Mouse (Mus musculus) bone marrow, adult 2 months (tissue): ENCODE data around the gene Ush2a. TPM values are rescaled to one million over a fixed set of nuclear protein-coding genes. Genes with fewer than 3 reads are reported as not detected.

Experiments
- H3K27ac ChIP-seq: fragments of 200-500 bp; 2 replicates; pipeline ENCODE4 v1.5.1; 2012; ENCODE audit warnings: low read depth, mild to moderate bottlenecking, control low read depth, inconsistent platforms, low read length; ENCODE audit not compliant: control insufficient read depth, poor library complexity, insufficient read depth
- H3K4me1 ChIP-seq: fragments of 200-500 bp; 2 replicates; pipeline ENCODE4 v1.6.1; 2011; ENCODE audit warnings: low read length; ENCODE audit not compliant: control insufficient read depth, insufficient read depth
- H3K4me3 ChIP-seq: fragments of 200-500 bp; replicated peaks from 2 replicates; pipeline ENCODE3; 2011; ENCODE audit warnings: mild to moderate bottlenecking, low read depth, low read length, control low read depth; ENCODE audit not compliant: control insufficient read depth
- CTCF ChIP-seq: fragments of 200-500 bp; IDR thresholded peaks from 2 replicates; pipeline ENCODE4 v1.5.1; 2011; ENCODE audit warnings: low read length, control low read depth; ENCODE audit not compliant: control insufficient read depth, insufficient read depth
- POLR2A ChIP-seq: fragments of 200-500 bp; IDR thresholded peaks from 2 replicates; pipeline ENCODE4 v1.6.1; 2011; ENCODE audit warnings: low read depth, mild to moderate bottlenecking, control low read depth, low read length, borderline replicate concordance; ENCODE audit not compliant: control insufficient read depth
- WGBS: fragments of 180-500 bp; shearing (Covaris S2); methylation state at CpG from one replicate; pipeline ENCODE4 v1.1.7; 2018; 5-methylcytosine and 5-hydroxymethylcytosine counted together
- polyA plus RNA-seq: library from polyadenylated mRNA; stranded (reverse); fragments of >200 nt; gene quantifications from 2 replicates; pipeline ENCODE4 v1.2.4, GENCODE M21; 2011; ENCODE audit warnings: low replicate concordance; ENCODE audit not compliant: missing spikeins, insufficient read depth, insufficient read length

The Ush2a gene
- polyA plus RNA-seq, 1 experiment, result not detected

GRCm38 (mm10) chr1:188260259-188261107 lies 1.3 kb upstream of the Ush2a start:
- 80% methylated on average over 6 of the region's 6 CpGs for WGBS
- TF ChIP-seq POLR2A (no peak), CTCF (no peak)
- Histone ChIP-seq H3K27ac (no peak overlapping the region), H3K4me1 (no peaks in the 10 kb centered on the region), H3K4me3 (no peak overlapping the region)

DNA sequence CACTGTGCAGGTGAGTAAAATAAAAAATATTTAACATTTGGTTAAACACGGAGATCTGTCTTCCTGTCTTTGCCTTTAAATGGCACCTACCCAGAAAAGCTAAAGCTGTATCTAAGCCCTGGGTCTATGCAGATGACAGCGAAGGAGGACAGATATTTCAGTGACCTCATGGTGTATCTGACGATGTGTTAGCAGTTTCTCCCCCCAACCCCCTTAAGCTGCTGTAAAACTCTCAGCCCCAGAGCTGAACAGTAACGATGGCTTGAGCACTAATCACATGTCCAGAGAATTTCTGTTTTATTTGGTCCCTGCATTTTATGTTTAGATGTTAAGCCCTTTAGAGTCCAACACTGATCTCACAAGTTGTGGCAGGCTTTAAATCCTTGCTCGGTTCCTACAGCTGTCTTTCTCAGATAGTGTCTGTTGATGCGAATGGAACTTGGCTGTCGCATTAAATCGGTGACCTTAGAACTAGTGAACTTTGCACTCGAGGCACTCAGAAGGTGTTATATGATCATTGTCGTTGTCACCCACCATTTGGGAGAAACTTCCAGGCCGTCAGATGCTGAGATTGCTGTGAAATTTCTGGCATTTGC lies 5.4 kb downstream of the Ush2a start:
- TF ChIP-seq POLR2A (no peak), CTCF (no peak)
- 76% methylated on average over 11 of the region's 11 CpGs for WGBS
- no peaks in the 10 kb centered on the region for H3K4me1 ChIP-seq
- no peak overlapping the region for H3K4me3 ChIP-seq
- H3K27ac ChIP-seq, result no peak overlapping the region

- Histone ChIP-seq H3K27ac (no peak overlapping the region), H3K4me3 (no peak overlapping the region), H3K4me1 (no peaks in the 10 kb centered on the region)
- TF ChIP-seq CTCF (no peak), POLR2A (no peak)
- WGBS, result 88% methylated on average over 6 of the region's 6 CpGs
Observed at GRCm38 (mm10) chr1:188269071-188269470, 7.2 kb downstream of the Ush2a start.

GRCm38 (mm10) chr1:188313303-188313702 lies 51.5 kb downstream of the Ush2a start:
- 83% methylated on average over 7 of the region's 7 CpGs for WGBS
- Histone ChIP-seq H3K4me3 (no peak overlapping the region), H3K27ac (no peak overlapping the region), H3K4me1 (no peaks in the 10 kb centered on the region)
- TF ChIP-seq POLR2A, result no peak
- no peak for TF ChIP-seq CTCF

DNA sequence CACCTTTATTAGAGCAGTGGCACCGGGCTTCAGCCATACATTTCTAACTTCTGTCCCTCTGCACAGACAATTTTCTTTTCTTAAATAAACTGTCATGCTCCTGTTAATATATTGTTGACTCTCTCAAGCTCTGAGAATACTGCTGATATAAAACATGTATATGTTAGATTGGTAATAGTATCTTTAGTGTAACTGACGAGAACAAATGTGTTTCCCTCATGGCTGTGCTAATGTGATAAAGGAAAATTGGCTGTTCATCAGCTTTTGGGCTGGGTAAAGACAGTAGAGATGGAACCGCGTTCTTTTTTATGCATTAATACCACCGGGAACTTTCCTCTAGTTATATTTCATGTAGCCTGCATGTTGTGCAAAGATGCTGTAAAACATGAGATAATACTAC lies 54.8 kb downstream of the Ush2a start:
- Histone ChIP-seq H3K27ac (no peak overlapping the region), H3K4me3 (no peak overlapping the region), H3K4me1 (no peaks in the 10 kb centered on the region)
- TF ChIP-seq POLR2A (no peak), CTCF (no peak)
- 73% methylated on average over 5 of the region's 5 CpGs for WGBS

DNA sequence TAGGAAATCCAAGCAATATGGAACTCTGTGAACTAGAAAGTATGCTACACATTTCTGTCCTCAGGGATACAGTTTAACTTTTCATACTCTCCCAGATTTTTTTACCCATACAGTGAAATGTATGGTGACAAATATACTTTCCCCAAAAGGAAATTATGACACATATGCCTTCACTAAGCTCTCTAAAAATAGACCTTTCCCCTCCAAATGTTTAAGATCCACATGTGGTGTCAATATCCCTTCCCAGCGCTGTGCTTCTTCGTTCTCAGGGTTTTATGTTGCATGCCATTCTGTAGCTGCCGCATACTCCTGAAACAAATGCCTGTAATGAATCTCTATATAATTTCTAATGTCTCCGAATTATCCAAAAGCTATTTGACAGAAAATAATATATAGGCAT lies 58.4 kb downstream of the Ush2a start:
- H3K27ac ChIP-seq, result no peak overlapping the region
- H3K4me1 ChIP-seq, result no peaks in the 10 kb centered on the region
- no peak overlapping the region for H3K4me3 ChIP-seq
- TF ChIP-seq POLR2A, result no peak
- TF ChIP-seq CTCF, result no peak
- WGBS, result 87% methylated on average over 4 of the region's 4 CpGs

DNA sequence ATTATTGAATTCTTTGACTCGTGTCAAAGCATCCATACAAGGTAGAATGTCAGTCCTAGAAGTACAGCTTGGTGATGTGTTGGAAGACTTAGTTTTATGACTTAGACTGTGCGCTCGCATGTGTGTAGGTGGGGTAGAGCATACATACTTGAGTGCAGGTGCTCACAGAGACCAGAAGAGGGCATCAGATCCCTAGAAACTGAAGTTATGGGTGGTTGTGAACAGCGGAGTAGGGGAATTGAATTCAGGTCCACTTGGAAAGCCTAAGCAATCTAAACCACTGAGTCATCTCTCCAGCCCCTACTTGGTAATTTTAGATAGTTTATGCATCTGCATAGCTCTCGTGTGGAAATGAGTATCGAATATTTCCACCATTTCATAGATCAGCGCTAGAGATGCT lies 59.7 kb downstream of the Ush2a start:
- TF ChIP-seq CTCF (no peak), POLR2A (no peak)
- H3K27ac ChIP-seq, result no peak overlapping the region
- WGBS, result 82% methylated on average over 7 of the region's 7 CpGs
- H3K4me1 ChIP-seq, result no peaks in the 10 kb centered on the region
- no peak overlapping the region for H3K4me3 ChIP-seq

DNA sequence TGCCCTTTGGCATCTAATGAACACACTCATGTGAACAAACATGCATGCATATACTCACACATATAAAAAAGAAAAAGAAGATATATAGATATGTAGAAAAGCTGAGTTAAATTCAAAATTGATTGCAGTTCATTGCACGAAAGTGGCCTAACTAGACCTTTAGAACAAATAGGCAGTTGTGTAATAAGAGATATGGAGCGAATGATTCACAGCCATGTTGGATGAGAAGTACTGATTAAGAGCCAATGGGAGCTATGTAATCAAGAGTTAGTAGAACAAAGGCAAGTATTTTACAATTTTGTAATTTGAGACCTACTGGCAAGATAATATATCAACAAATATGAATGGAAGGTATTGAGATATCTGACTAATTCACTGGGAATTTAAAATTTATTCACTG lies 68.6 kb downstream of the Ush2a start:
- Histone ChIP-seq H3K27ac (no peak overlapping the region), H3K4me1 (no peaks in the 10 kb centered on the region), H3K4me3 (no peak overlapping the region)
- 81% methylated on average over 2 of the region's 2 CpGs for WGBS
- TF ChIP-seq POLR2A, result no peak
- TF ChIP-seq CTCF, result no peak
